Mouse (Mus musculus) layer of hippocampus, postnatal 25 days (tissue): ENCODE measurements at regions not wholly inside any gene's neighbourhood (a gene's known extent, or its start where the extent isn't known, plus 50 kb on each side); places are given as distances from the start of the nearest gene placed in this dataset.
"Not testable (repeated sequence)": the region's sequence is repeated elsewhere in the genome, so short reads cannot be mapped to it uniquely, and the experiment has no call there.

Experiments used
- DNase-seq, 2 experiments: peaks; one replicate each; pipeline ENCODE4 v3.0.0; 2022; ENCODE audit warnings: mixed read lengths in 2 of 2, low spot score in 1 of 2; ENCODE audit errors: extremely low spot score in 1 of 2

GRCm38 (mm10) chr12:56081406-56081805 is 245.3 kb downstream of the Brms1l start:
- DNase-seq: no peak

GRCm38 (mm10) chr12:56064183-56064582 is 228.1 kb downstream of the Brms1l start:
- no peak for DNase-seq

GRCm38 (mm10) chr12:56058876-56059275 is 222.8 kb downstream of the Brms1l start:
- DNase-seq: no peak

- DNase-seq: peak; percentile 89 to 99
Observed at GRCm38 (mm10) chr12:56058463-56058862, 222.3 kb downstream of the Brms1l start.

GRCm38 (mm10) chr12:56055382-56055781 is 219.3 kb downstream of the Brms1l start:
- DNase-seq: no peak

GRCm38 (mm10) chr12:56046050-56046449 is 209.9 kb downstream of the Brms1l start:
- no peak for DNase-seq

- DNase-seq: no peak
Observed at GRCm38 (mm10) chr12:56020954-56021514, 184.9 kb downstream of the Brms1l start.

GRCm38 (mm10) chr12:56020547-56020946 is 184.4 kb downstream of the Brms1l start:
- DNase-seq: no peak

- DNase-seq: no peak
Observed at GRCm38 (mm10) chr12:56009976-56010375, 173.9 kb downstream of the Brms1l start.

- no peak for DNase-seq
Observed at GRCm38 (mm10) chr12:56005846-56006245, 169.7 kb downstream of the Brms1l start.

- no peak for DNase-seq
Observed at GRCm38 (mm10) chr12:56005321-56005720, 169.2 kb downstream of the Brms1l start.

GRCm38 (mm10) chr12:56004479-56004878 is 168.4 kb downstream of the Brms1l start:
- DNase-seq: no peak

- DNase-seq: no peak
Observed at GRCm38 (mm10) chr12:56003561-56003960, 167.4 kb downstream of the Brms1l start.

GRCm38 (mm10) chr12:55996585-55997377 is 160.7 kb downstream of the Brms1l start:
- DNase-seq: peak in 1 of 2 experiments; percentile 5

- DNase-seq: no peak
Observed at GRCm38 (mm10) chr12:55983565-55984351, 147.6 kb downstream of the Brms1l start.

GRCm38 (mm10) chr12:55983128-55983527 is 147.0 kb downstream of the Brms1l start:
- no peak for DNase-seq

GRCm38 (mm10) chr12:55974262-55974661 is 138.1 kb downstream of the Brms1l start:
- no peak for DNase-seq

GRCm38 (mm10) chr12:55959319-55959718 is 123.2 kb downstream of the Brms1l start:
- not testable (repeated sequence) for DNase-seq

- DNase-seq: no peak
Observed at GRCm38 (mm10) chr12:55940566-55940965, 104.4 kb downstream of the Brms1l start.

GRCm38 (mm10) chr12:55939281-55940142 is 103.4 kb downstream of the Brms1l start:
- DNase-seq: no peak
